Comparison of ENCODE assay signal across 9 mouse cellular contexts in genomic region chr5:85936667-85937314, GRCm38 (mm10).
DNase-seq lines count a peak whose midpoint lies in the region; TF ChIP-seq lines count a peak whose summit lies in the region.
"Had no signal": no experiment of that assay in that cellular context is flagged by ENCODE, and none has a peak within 500 bp of the region (broad histone marks: within the 10 kb centered on the region; RNA-seq: fewer than 3 reads in every experiment).

No protein-coding gene starts in this region.

- no peak for TF ChIP-seq POLR2A in spleen, adult 2 months (IDR thresholded peaks at IDR 0.05; ENCODE audit: low read depth, low read length)

- H3K36me3 ChIP-seq in spleen, adult 2 months (ENCODE audit: control insufficient read depth, insufficient read depth, low read length): no peaks in the 10 kb centered on the region
- no peaks in the 10 kb centered on the region for H3K36me3 ChIP-seq in forebrain, embryonic 10.5 days (replicated peaks)
- H3K36me3 ChIP-seq in splenic B cell, adult 2 months (ENCODE audit: control insufficient read depth, insufficient read depth, low read length, poor library complexity, severe bottlenecking): no peaks in the 10 kb centered on the region
- H3K36me3 ChIP-seq: neural tube, embryonic 12.5 days had no signal

- H3K4me3 ChIP-seq in spleen, adult 2 months (ENCODE audit: extremely low read depth, insufficient read depth, insufficient read length): no peak overlapping the region
- no peak overlapping the region for H3K4me3 ChIP-seq in forebrain, embryonic 10.5 days
- H3K4me3 ChIP-seq: neural tube, embryonic 12.5 days had no signal

- H3K4me1 ChIP-seq in spleen, adult 2 months (ENCODE audit: control insufficient read depth, insufficient read depth, insufficient read length): no peaks in the 10 kb centered on the region
- H3K4me1 ChIP-seq in forebrain, embryonic 10.5 days: no peaks in the 10 kb centered on the region
- H3K4me1 ChIP-seq: neural tube, embryonic 12.5 days had no signal

- no peaks in the 10 kb centered on the region for H3K27me3 ChIP-seq in spleen, adult 2 months (ENCODE audit: control insufficient read depth, insufficient read depth, low read length)
- H3K27me3 ChIP-seq in forebrain, embryonic 10.5 days (ENCODE audit: poor library complexity, severe bottlenecking): no peaks in the 10 kb centered on the region
- H3K27me3 ChIP-seq in splenic B cell, adult 2 months (ENCODE audit: control insufficient read depth, insufficient read depth, low read length, poor library complexity, severe bottlenecking): no peaks in the 10 kb centered on the region
- H3K27me3 ChIP-seq: neural tube, embryonic 12.5 days had no signal

- 37% methylated on average over 8 of the region's 8 CpGs for WGBS in spleen, adult 2 months
- 46% methylated on average over 8 of the region's 8 CpGs for WGBS in forebrain, embryonic 10.5 days

- no peaks in the 10 kb centered on the region for H3K9me3 ChIP-seq in forebrain, embryonic 10.5 days
- H3K9me3 ChIP-seq: neural tube, embryonic 12.5 days had no signal

- no peak overlapping the region for H3K27ac ChIP-seq in spleen, adult 2 months (ENCODE audit: insufficient read depth, low read length)
- H3K27ac ChIP-seq in forebrain, embryonic 10.5 days: no peak overlapping the region
- H3K27ac ChIP-seq: neural tube, embryonic 12.5 days had no signal

- DNase-seq in spleen, adult 2 months (ENCODE audit: low read depth in 1 of 2, low spot score in 2 of 2): no peak
- DNase-seq in spleen, postnatal 36 days (ENCODE audit: low spot score in 2 of 2): no peak
- DNase-seq in adrenal gland, postnatal 36 days: peak; percentile 3 to 20
- DNase-seq in forebrain, embryonic 10.5 days (ENCODE audit: extremely low spot score, low spot score): peak; percentile 46
- DNase-seq in layer of hippocampus, adult 11-12 months (ENCODE audit: low spot score): peak; percentile 64
- peak; percentile 43 for DNase-seq in lung, postnatal 10 days
- DNase-seq in splenic B cell, adult 2 months (ENCODE audit: low read depth, low spot score): peak; percentile 11
- DNase-seq in spleen, postnatal 14 days (ENCODE audit: low spot score in 2 of 2): no peak

- 0 out of 2 replicates have a peak, but pooled peaks have one; percentile 4 for TF ChIP-seq CTCF in spleen, adult 2 months (IDR thresholded peaks at IDR 0.05; ENCODE audit: extremely low read depth, insufficient read depth, insufficient read length, insufficient replicate concordance)

Comparison
In these comparisons a context has a peak if more than half of its experiments do, and no peak if none do; other contexts are left out.
1. DNase-seq: peak in adrenal gland, postnatal 36 days (2 of 2), forebrain, embryonic 10.5 days (single experiment), layer of hippocampus, adult 11-12 months (single experiment), lung, postnatal 10 days (single experiment) and splenic B cell, adult 2 months (single experiment); none in spleen, adult 2 months (0 of 2), spleen, postnatal 36 days (0 of 2) and spleen, postnatal 14 days (0 of 2).